Mouse (Mus musculus): ENCODE data around the gene Yars. TPM values are rescaled to one million over a fixed set of nuclear protein-coding genes. Genes with fewer than 3 reads are reported as not detected.

Yars gene
- polyA plus RNA-seq, 1 experiment from 2014 or later = 60.8 TPM

DNA sequence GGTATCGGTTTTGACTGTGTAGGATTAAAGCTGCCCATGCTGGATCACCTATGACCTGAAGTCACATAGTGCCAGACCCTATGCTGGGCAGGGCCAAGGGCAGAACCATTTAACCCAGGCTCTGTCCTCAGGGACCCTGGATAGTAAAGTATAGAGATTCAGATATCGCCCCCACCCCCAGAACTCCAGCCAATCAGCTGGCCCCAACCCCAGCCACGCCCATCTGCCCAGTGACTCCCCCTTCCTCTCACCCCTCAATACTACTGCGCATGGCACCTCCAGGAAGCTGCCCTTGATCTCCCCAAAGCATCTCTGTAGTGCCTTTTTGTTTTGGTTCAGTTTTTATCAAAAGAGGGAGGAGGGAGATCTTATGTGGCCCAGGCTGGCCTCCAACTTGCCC, 53.2 kb downstream of the Yars start:
- no peak overlapping the region for H3K4me2 ChIP-seq
- no peak for ATAC-seq (ENCODE audit: insufficient read depth)
- peaks cover 76% of the 10 kb centered on the region for H3K27me3 ChIP-seq
- no peak overlapping the region for H3K4me3 ChIP-seq (replicated peaks)
- no peaks in the 10 kb centered on the region for H3K36me3 ChIP-seq (replicated peaks)
- 43% methylated on average over 4 of the region's 4 CpGs for WGBS (ENCODE audit: insufficient replicate concordance)
- H3K27ac ChIP-seq (replicated peaks) = no peak overlapping the region
- H3K9ac ChIP-seq = no peak overlapping the region
- no peaks in the 10 kb centered on the region for H3K9me3 ChIP-seq (replicated peaks)
- H3K4me1 ChIP-seq (replicated peaks) = peaks cover 48% of the 10 kb centered on the region

DNA sequence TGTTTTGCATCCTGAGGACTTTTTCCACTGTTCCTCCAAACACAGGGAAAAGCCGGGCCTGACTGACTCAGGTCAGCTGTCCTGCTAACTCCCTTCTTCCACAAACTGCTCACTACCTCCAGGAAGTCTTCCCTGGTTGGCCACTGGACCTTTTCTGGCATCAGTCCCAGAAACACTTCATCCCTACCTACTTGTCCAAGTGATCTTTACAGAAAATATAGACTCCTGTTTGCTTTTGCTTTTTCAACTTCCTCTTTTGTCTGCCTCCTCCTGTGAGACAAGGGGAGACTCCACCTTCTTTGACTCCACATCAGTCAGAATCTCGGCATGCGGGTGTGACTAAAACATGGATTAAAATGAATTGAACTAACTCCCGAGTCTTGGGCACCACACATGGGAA, 55.2 kb downstream of the Yars start:
- H3K4me3 ChIP-seq (replicated peaks) = no peak overlapping the region
- WGBS (ENCODE audit: insufficient replicate concordance) = 18% methylated on average over 4 of the region's 4 CpGs
- 0 out of 2 replicates have a peak overlapping the region, but pooled peaks have one; percentile 9 for H3K4me2 ChIP-seq
- peaks cover 46% of the 10 kb centered on the region for H3K4me1 ChIP-seq (replicated peaks)
- H3K9ac ChIP-seq = no peak overlapping the region
- H3K27ac ChIP-seq (replicated peaks) = no peak overlapping the region
- H3K27me3 ChIP-seq = peaks cover 76% of the 10 kb centered on the region
- H3K36me3 ChIP-seq (replicated peaks) = no peaks in the 10 kb centered on the region
- no peaks in the 10 kb centered on the region for H3K9me3 ChIP-seq (replicated peaks)
- ATAC-seq (ENCODE audit: insufficient read depth) = no peak

DNA sequence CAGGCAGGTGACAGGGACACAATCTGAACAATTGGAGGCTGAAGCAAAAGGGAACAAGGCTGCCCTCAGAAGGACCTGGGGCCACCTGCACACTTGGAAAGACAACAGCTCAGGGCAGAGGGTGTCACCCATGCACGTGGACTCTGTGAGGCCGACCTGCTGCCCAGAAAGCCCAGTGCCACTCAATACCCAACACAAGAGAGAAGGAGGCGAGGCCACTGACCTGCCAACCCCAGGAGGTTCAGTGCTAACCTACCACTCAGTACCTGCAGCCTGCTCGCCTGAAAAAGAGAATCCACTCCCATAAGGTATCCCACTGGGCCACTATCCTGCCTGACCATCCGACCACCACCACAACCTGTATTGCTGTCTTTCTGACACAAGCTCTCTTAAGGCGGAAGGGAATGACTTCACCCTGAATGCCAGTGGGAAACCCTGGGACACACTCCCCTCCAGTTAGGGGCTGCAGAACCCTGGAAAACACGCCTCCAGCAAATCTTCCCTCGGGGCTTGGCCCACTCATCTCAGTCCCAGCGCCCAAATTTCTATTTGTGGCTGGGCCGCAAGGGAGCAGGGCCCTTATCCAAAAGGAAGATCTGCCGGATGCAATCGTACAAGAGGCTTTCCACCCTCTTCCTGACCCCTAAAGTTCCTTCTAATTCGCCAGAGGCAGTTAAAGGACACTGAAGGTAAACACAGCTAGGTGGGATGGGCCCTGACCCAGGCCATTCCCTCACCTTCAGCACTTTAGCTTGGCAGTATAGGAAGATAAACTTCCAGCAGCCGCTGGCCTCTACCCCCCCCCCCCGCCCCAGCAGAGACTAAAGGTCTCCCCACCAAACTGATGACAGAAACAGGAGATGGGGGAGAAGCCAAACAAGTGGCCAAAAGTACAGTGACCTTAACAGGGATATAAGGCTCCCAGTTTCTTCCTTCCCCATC, 57.1 kb downstream of the Yars start:
- Histone ChIP-seq H3K27me3 (peaks cover 79% of the 10 kb centered on the region), H3K4me2 (peak overlapping the region; percentile 94), H3K9ac (no peak overlapping the region), H3K9me3 (replicated peaks) (no peaks in the 10 kb centered on the region), H3K4me3 (replicated peaks) (peak overlapping the region; percentile 64), H3K36me3 (replicated peaks) (no peaks in the 10 kb centered on the region), H3K27ac (replicated peaks) (no peak overlapping the region), H3K4me1 (replicated peaks) (peaks cover 58% of the 10 kb centered on the region)
- ATAC-seq (ENCODE audit: insufficient read depth) = 0 out of 2 replicates have a peak, but pooled peaks have one; percentile 19
- 26% methylated on average over 15 of the region's 15 CpGs for WGBS (ENCODE audit: insufficient replicate concordance)

DNA sequence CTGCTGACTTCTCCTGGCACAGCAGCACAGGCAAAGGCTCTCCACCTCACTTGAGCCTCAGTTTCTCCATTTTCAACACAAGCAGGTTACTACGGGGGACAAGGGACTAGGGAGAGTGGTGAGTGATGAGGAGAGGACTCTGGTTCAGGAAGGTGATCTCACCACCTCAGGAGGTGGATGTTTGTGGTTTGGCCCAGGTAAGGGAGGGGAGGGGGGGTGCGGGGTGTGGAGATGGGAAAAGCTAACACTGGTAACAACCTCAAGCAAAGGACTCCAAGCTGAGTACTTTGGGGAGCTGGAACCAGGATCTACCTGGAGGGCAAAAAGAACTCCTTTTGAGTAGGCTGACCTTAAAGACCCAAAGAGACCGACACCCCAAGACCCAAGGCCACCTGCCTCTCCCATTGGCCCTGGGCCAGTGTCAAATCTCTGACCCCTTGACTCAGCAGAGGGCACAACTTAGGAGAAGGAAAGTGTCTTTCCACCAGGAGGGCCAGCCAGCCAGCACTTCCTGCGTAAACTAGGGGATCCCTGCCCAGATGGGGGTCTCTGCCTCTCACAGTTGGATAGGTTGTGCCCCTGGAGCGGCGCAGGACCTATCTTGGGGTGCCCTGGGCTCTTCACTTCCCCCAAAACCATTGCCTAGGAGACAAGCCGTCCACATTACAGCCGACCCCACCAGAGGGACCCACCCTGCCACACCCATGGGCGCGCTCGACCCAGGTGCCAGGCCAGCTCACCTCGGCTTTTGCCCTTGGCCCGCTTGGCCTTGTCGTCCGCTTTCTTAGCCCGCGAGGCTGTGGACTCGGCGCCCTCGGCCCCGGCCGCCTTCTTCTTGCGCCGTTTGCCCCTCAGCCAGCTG, 58.1 kb downstream of the Yars start:
- ATAC-seq (ENCODE audit: insufficient read depth) = no peak

DNA sequence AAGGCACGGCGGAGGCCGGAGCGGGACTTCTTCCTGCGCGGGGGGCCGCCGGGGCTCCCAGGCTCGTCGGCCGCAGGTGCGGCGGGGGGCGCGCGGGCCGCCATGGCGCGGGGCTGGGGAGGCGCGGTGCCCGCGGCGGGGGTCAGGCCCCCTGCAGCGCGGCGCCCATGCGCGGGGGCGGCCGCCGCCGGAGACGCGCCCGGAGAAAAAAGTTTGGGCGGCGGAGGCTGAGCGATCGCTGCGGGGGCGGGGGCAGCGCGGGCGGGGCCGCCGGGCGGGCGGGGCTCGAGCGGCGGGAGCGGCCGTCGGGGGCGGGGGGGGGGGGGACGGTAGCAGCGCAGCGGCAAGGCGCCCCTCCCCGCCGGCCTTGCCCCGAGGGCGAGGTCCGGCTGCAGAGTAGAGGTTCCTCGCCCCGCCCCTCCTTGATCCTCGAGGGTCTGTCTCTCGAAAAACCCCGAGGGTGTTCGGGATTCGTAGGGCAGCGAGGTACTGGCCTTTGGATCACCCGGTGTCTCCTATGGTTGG, 58.7 kb downstream of the Yars start:
- Histone ChIP-seq H3K4me1 (replicated peaks) (peaks cover 63% of the 10 kb centered on the region), H3K27ac (replicated peaks) (peak overlapping the region; percentile 33), H3K4me2 (peak overlapping the region; percentile 94), H3K4me3 (replicated peaks) (peak overlapping the region; percentile 64), H3K36me3 (replicated peaks) (no peaks in the 10 kb centered on the region), H3K9ac (peak overlapping the region; percentile 59), H3K27me3 (peaks cover 84% of the 10 kb centered on the region), H3K9me3 (replicated peaks) (no peaks in the 10 kb centered on the region)
- no peak for ATAC-seq (ENCODE audit: insufficient read depth)
- WGBS (ENCODE audit: insufficient replicate concordance) = under 1% methylated on average over 52 of the region's 74 CpGs

More for the DNA sequence above, 58.1 kb downstream of the Yars start:
- Histone ChIP-seq H3K4me2 (peak overlapping the region; percentile 94), H3K27ac (replicated peaks) (peak overlapping the region; percentile 33), H3K4me1 (replicated peaks) (peaks cover 63% of the 10 kb centered on the region), H3K27me3 (peaks cover 80% of the 10 kb centered on the region), H3K4me3 (replicated peaks) (peak overlapping the region; percentile 64), H3K36me3 (replicated peaks) (no peaks in the 10 kb centered on the region), H3K9ac (peak overlapping the region; percentile 59), H3K9me3 (replicated peaks) (no peaks in the 10 kb centered on the region)
- 10% methylated on average over 24 of the region's 24 CpGs for WGBS (ENCODE audit: insufficient replicate concordance)

DNA sequence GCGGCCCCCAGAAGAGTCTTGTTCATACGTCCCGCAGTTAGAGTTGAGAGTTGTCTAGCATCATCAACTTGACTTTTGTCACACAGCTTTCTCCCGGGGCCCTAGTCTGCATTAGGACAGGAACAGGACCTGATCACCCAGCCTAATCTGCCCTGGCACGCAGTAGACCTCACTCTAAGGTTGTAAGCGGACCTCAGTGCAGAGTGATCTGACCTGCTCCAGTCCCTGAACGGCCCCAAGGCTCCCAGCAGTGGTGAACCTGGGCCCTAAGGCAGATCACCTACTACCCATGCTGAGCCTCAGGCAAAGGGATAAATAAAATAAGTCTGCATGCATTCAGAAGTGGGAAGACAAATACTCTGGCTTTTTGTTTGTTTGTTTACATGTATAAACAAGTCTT, 59.7 kb downstream of the Yars start:
- Histone ChIP-seq H3K4me2 (no peak overlapping the region), H3K27me3 (peaks cover 82% of the 10 kb centered on the region), H3K4me3 (replicated peaks) (no peak overlapping the region), H3K9ac (no peak overlapping the region), H3K36me3 (replicated peaks) (no peaks in the 10 kb centered on the region), H3K27ac (replicated peaks) (no peak overlapping the region), H3K9me3 (replicated peaks) (no peaks in the 10 kb centered on the region), H3K4me1 (replicated peaks) (peaks cover 61% of the 10 kb centered on the region)
- 42% methylated on average over 7 of the region's 7 CpGs for WGBS (ENCODE audit: insufficient replicate concordance)
- no peak for ATAC-seq (ENCODE audit: insufficient read depth)

DNA sequence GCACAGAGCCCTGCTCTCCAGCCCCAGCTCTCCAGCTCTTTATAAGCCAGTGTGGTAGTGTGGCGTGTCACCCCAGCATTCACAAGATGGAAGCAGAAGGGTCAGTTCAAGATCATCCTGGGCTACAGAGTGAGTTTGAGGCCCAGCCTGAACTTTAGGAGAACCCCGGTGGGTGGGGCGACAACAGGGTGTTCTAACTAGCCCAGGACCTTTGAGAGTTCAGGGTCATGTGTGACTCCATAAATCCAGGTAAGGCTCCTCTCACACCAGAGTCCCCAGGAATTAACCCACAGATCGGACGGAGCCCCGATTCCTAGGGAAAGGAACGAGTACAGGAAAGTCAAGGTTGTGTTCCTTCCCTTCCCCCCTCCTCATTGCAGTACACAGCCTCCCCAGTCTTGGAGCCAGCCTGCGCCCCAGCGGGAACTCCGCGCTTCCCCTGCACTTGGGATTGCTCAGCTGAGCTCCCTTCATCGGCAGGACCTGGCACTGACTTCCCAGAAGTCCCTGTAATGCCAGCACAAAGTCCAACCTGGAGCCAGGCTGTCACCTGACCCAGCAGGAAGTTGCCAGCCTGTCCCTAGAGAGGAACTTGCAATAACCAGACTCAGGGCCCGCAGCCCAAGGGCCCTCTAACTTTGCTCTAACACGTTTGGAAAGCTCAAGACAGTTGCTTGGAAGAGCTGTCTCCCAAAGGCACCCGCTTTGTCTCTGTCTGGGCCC, 61.4 kb downstream of the Yars start:
- Histone ChIP-seq H3K4me3 (replicated peaks) (no peak overlapping the region), H3K27ac (replicated peaks) (peak overlapping the region; percentile 69), H3K27me3 (peaks cover 65% of the 10 kb centered on the region), H3K9ac (no peak overlapping the region), H3K9me3 (replicated peaks) (no peaks in the 10 kb centered on the region), H3K4me1 (replicated peaks) (peaks cover 52% of the 10 kb centered on the region), H3K4me2 (peak overlapping the region; percentile 40), H3K36me3 (replicated peaks) (no peaks in the 10 kb centered on the region)
- WGBS (ENCODE audit: insufficient replicate concordance) = 42% methylated on average over 15 of the region's 15 CpGs
- ATAC-seq (ENCODE audit: insufficient read depth) = peak; percentile 48

DNA sequence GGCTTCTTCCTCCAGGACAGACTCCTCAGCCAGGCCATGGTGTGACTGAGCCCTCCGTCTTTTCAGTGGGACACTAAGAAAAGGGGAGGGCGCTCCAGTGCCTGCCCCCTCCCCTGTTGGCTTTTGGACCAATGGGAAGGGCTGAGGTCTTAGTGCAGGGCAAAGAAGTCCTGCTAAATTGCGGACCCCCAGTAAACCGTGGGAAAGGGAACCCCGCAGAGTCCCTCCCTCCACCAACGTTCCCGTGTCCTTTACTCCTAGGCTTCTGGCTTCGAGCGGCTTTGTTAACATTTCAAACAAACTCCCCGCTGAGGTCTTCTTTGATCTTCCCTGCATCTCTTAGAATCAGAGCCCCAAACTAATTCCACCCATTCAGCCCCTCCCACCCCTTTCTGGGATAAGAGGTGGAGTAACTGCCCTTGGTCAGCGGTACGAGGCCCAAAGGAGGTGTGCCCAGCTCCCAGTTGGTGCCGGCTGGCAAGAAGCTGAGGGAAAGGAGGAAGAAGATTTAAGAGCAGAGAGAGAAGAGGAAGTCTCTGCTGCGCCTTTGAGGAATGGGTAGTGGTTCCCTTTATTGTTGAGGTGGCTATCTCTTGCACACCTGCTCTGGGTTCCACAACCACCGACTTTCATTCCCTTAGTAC, 62.0 kb downstream of the Yars start:
- Histone ChIP-seq H3K27ac (replicated peaks) (peak overlapping the region; percentile 69), H3K27me3 (peaks cover 59% of the 10 kb centered on the region), H3K4me1 (replicated peaks) (peaks cover 52% of the 10 kb centered on the region), H3K4me3 (replicated peaks) (no peak overlapping the region; the same call in 1 of the 2 replicates), H3K36me3 (replicated peaks) (no peaks in the 10 kb centered on the region), H3K9me3 (replicated peaks) (no peaks in the 10 kb centered on the region), H3K4me2 (peak overlapping the region; percentile 40), H3K9ac (no peak overlapping the region)
- no peak for ATAC-seq (ENCODE audit: insufficient read depth)
- 12% methylated on average over 15 of the region's 15 CpGs for WGBS (ENCODE audit: insufficient replicate concordance)

DNA sequence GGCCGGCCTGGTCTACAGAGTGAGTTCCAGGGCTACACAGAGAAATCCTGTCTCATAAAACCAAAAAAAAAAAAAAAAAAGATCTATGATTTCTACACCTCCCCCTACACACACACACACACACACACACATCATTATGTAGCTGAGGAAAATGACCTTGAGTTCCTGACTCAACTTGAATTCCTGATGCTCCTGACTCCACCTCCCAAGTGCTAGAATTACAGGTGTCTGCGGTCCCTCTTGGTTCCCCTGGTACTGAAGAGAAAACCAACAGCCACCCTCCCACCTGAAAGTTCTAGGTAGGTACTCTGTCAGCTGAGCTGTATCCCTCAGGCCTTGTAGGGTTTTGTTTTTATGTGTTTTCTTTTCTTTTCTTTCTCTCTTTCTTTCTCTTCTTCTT, 62.9 kb downstream of the Yars start:
- no peak overlapping the region for H3K4me2 ChIP-seq
- no peak overlapping the region for H3K4me3 ChIP-seq (replicated peaks)
- no peak overlapping the region for H3K9ac ChIP-seq
- 84% methylated on average over 2 of the region's 2 CpGs for WGBS (ENCODE audit: insufficient replicate concordance)
- no peak for ATAC-seq (ENCODE audit: insufficient read depth)
- peaks cover 54% of the 10 kb centered on the region for H3K4me1 ChIP-seq (replicated peaks)
- H3K36me3 ChIP-seq (replicated peaks) = no peaks in the 10 kb centered on the region
- no peak overlapping the region for H3K27ac ChIP-seq (replicated peaks)
- no peaks in the 10 kb centered on the region for H3K9me3 ChIP-seq (replicated peaks)
- H3K27me3 ChIP-seq = peaks cover 50% of the 10 kb centered on the region

DNA sequence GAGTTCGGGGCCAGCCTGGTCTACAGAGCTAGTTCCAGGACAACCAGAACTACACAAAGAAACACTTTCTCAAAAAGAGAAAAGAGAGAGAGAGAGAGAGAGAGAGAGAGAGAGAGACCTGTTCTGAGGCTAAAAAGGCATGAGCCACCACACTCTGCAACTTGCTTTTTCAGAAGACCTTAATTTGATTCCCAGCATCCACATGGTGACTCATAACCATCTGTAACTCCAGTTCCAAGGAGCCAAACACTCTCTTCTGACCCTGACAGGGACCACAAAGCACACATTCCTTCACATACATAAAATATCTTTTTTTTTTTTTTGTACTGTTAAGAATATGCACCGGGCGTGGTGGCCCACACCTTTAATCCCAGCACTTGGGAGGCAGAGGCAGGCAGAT, 65.0 kb downstream of the Yars start:
- no peaks in the 10 kb centered on the region for H3K9me3 ChIP-seq (replicated peaks)
- H3K4me1 ChIP-seq (replicated peaks) = peaks cover 38% of the 10 kb centered on the region
- no peak overlapping the region for H3K27ac ChIP-seq (replicated peaks)
- 77% methylated on average over 3 of the region's 3 CpGs for WGBS (ENCODE audit: insufficient replicate concordance)
- peaks cover 35% of the 10 kb centered on the region for H3K27me3 ChIP-seq
- no peak overlapping the region for H3K9ac ChIP-seq
- H3K4me3 ChIP-seq (replicated peaks) = no peak overlapping the region
- H3K36me3 ChIP-seq (replicated peaks) = no peaks in the 10 kb centered on the region
- no peak overlapping the region for H3K4me2 ChIP-seq
- ATAC-seq (ENCODE audit: insufficient read depth) = no peak

Data from liver, embryonic 15.5 days (tissue).